Mouse (Mus musculus) olfactory bulb, adult 2 months (tissue): Measurements from ENCODE around the gene Esr2.

Experiments
- CTCF ChIP-seq: fragments of 200-500 bp; IDR thresholded peaks from 2 replicates; pipeline ENCODE4 v1.5.1; 2012; ENCODE audit warnings: low read depth, mild to moderate bottlenecking, low read length, moderate library complexity; ENCODE audit not compliant: insufficient read depth
- POLR2A ChIP-seq: fragments of 200-500 bp; IDR thresholded peaks from 2 replicates; pipeline ENCODE4 v1.6.1; 2012; ENCODE audit warnings: mild to moderate bottlenecking, low read depth, low read length, moderate library complexity; ENCODE audit not compliant: insufficient read depth

GRCm38 (mm10) chr12:76085956-76086905 is 90.8 kb downstream of the Esr2 start:
- TF ChIP-seq CTCF (no peak), POLR2A (no peak)
